Mouse (Mus musculus): Measurements from ENCODE around the gene Gjb5. TPM values are rescaled to one million over a fixed set of nuclear protein-coding genes. Genes with fewer than 3 reads are reported as not detected.

The Gjb5 gene
- polyA plus RNA-seq, 1 experiment from 2014 or later: 0.07 TPM

Other genes starting within 250 kb of the Gjb5 start
- 8.0 and 8.3 TPM in 2 replicates for gene Tmem35b, start 234.5 kb downstream of the Gjb5 start, polyA plus RNA-seq (2015; fragmentation: Nextera tagmentation; extraction: Ambion mirVana)
- gene Dlgap3, start 189.0 kb downstream of the Gjb5 start, polyA plus RNA-seq (2015; fragmentation: Nextera tagmentation; extraction: Ambion mirVana): 0.20 and 0.40 TPM in 2 replicates
- 26.2 and 27.1 TPM in 2 replicates for gene Smim12, start 114.4 kb downstream of the Gjb5 start, polyA plus RNA-seq (2015; fragmentation: Nextera tagmentation; extraction: Ambion mirVana)
- 2.2 and 2.5 TPM in 2 replicates for gene Gja4, start 44.1 kb downstream of the Gjb5 start, polyA plus RNA-seq (2015; fragmentation: Nextera tagmentation; extraction: Ambion mirVana)
- 0.18 and 0.24 TPM in 2 replicates for gene Gjb3, start 27.3 kb downstream of the Gjb5 start, polyA plus RNA-seq (2015; fragmentation: Nextera tagmentation; extraction: Ambion mirVana)
- gene Gjb4, start 4.1 kb downstream of the Gjb5 start, polyA plus RNA-seq (2015; fragmentation: Nextera tagmentation; extraction: Ambion mirVana): not detected in 2 replicates

All from liver, embryonic 15.5 days (tissue).